Mouse (Mus musculus) cortical plate, adult 2 months (tissue): ENCODE measurements around the gene Fam184b. TPM values are rescaled to one million over a fixed set of nuclear protein-coding genes. Genes with fewer than 3 reads are reported as not detected.

Experiments used
- H3K27ac ChIP-seq: fragments of 200-500 bp; 2 replicates; pipeline ENCODE4 v1.5.1; 2012; ENCODE audit warnings: low read length, control low read depth, inconsistent platforms; ENCODE audit not compliant: insufficient read depth
- H3K4me1 ChIP-seq: fragments of 200-500 bp; 2 replicates; pipeline ENCODE4 v1.6.1; 2011; ENCODE audit warnings: low read length; ENCODE audit not compliant: control insufficient read depth, insufficient read depth
- H3K4me3 ChIP-seq: fragments of 200-500 bp; 2 replicates; pipeline ENCODE4 v1.5.1; 2011; ENCODE audit warnings: mild to moderate bottlenecking, low read length, control low read depth; ENCODE audit not compliant: insufficient read depth
- CTCF ChIP-seq: fragments of 200-500 bp; IDR thresholded peaks from 2 replicates; pipeline ENCODE4 v1.5.1; 2011; ENCODE audit warnings: mild to moderate bottlenecking, control low read depth, low read length; ENCODE audit not compliant: insufficient read depth; ENCODE audit errors: extremely low read depth
- POLR2A ChIP-seq: fragments of 200-500 bp; IDR thresholded peaks from 2 replicates; pipeline ENCODE4 v1.6.1; 2011; ENCODE audit warnings: mild to moderate bottlenecking, low read length, control low read depth; ENCODE audit not compliant: insufficient read depth; ENCODE audit errors: extremely low read depth
- polyA plus RNA-seq: library from polyadenylated mRNA; depleted of rRNA; stranded (reverse); fragments of >200 nt; gene quantifications from 2 replicates; pipeline ENCODE4 v1.2.3, GENCODE M21; 2012

Gene Fam184b
- polyA plus RNA-seq, 1 experiment: 5.8 TPM

DNA sequence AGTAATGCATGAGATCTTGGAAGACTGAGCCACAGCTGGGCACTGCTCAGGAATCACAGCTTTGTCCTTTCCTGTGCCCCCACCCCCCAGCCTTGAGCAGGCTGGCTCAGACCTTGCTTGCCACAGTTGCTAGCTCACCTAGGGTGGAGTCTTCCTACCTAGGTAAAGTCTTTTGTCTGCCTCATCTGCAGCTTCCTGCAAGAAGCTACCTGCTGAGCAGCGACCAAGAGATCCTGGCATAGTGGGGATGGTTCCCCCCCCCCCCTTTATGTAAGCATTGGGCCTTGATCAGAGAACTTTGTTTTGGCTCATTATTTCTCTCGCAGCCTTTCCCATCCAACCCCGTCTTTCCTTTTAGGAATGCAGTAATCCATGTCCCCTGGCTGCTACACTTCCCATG is 17.9 kb downstream of the Fam184b start:
- no peaks in the 10 kb centered on the region; the same call in 1 of the 2 replicates for H3K4me1 ChIP-seq
- H3K4me3 ChIP-seq: no peak overlapping the region
- TF ChIP-seq POLR2A (no peak), CTCF (no peak)
- no peak overlapping the region for H3K27ac ChIP-seq

DNA sequence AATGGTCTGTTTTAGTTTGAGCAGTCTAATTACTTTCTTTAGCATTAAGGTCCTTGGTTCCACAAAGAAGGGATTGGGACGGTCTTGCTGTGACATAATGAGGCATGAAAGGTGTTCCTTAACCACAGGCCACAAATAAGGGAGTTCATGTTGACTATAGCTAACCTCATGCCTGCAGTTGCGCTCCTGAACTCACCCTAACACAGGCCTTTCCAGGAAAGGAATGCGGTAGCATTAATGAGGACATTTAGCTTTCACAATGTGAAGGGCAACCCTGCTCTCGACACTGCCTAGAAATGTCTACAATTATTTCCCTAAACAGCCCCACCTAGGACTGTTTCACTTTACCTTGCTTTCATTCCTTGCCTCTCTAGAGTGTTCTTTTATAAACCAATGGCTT is 40.4 kb downstream of the Fam184b start:
- TF ChIP-seq POLR2A (no peak), CTCF (no peak)
- H3K4me1 ChIP-seq: peaks cover 1% of the 10 kb centered on the region; the same call in 1 of the 2 replicates
- H3K27ac ChIP-seq: no peak overlapping the region
- no peak overlapping the region for H3K4me3 ChIP-seq

DNA sequence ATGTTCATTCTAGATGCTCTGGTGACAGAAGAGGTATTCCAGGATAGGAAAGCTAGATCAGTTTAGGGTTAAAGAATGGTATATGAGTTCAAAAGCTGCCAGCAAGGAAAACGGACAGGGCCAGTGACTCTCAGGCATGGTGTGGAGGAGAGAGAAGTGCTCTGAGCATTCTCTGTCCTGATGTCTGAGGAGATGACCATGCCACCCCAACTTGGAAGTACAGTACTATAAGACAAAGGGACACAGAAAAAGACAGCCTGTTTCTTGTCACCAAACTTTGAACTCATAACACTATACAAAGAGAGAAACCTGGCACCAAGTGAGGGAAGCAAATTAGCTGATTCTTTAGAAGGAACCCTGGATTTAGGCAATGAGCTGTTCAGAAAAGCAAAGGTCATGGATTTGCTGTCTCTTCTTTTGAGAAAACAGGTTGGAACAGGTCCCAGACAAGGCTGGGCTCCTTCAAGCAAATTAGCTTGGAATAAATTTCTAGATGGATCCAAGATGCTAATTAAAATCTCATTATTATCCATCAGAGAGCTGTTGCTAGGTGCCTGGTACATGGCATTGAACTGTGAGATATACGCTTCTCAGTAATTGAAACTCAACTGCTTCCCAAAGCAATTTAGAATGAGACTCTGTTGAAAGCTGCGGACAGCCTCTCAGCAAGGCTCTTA is 43.9 kb downstream of the Fam184b start:
- Histone ChIP-seq H3K27ac (no peak overlapping the region), H3K4me3 (no peak overlapping the region)
- TF ChIP-seq CTCF (no peak), POLR2A (no peak)

DNA sequence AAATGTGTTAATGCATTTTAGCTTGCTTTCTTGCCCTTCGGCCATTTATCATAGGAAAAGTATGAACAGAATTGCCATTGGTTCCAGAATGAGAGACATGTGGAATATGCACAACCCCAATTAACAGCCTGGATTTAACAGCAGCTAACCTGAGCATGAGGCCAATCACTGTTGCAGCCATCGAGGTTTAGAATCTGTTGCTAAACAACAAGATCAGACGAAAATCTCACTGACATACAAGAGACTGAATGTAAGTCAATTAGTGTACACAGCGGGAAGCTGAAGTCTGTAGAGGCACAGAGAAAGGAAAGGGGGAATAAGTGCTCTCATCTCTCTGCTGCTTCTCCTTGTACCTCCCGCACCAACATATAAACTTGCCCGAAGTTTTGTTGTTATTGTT is 46.1 kb downstream of the Fam184b start:
- Histone ChIP-seq H3K4me3 (no peak overlapping the region), H3K27ac (no peak overlapping the region), H3K4me1 (peaks cover 1% of the 10 kb centered on the region; the same call in 1 of the 2 replicates)
- TF ChIP-seq CTCF: no peak
- no peak for TF ChIP-seq POLR2A

More for the DNA sequence above, 43.9 kb downstream of the Fam184b start:
- H3K4me1 ChIP-seq: peaks cover 1% of the 10 kb centered on the region; the same call in 1 of the 2 replicates

DNA sequence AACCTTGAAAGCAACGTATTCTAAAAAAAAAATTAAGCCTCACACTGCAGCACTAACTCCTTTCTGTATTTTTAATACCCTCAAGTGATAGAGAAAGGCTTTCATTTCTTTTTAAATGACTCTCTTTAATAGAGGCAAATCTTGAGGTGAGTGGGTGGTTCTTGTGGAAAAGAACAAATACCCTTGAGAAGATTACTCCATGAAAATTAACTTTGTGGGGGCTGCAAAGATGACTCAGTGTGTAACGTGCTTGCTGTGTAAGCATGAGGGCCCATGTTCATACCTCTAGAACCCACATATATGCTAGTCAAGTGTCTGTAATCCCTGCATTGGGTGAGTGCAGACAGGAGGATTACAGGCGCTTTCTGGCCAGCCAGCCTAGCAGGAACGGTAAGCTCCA is 49.3 kb downstream of the Fam184b start:
- TF ChIP-seq CTCF (no peak), POLR2A (no peak)
- Histone ChIP-seq H3K27ac (no peak overlapping the region), H3K4me1 (no peaks in the 10 kb centered on the region; the same call in 1 of the 2 replicates), H3K4me3 (no peak overlapping the region)

DNA sequence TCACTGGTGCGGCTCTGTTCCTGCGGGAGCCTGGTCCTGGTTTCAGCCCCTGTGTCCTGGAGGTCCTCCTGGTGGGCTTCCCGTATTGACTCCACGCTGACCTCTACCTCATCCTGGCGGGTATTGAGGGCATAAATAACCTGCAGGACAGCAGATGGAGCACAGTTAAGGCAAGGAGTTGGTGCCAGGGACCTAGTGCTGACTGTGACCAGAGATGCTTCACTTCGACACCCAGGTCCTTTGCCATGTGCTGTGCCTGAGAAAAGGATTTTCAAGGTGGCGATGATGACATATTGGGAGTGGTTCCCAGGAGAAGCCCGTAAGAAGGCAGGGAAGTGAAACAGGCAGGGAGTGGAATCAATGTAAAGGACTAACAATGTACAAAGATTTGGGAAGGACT is 54.8 kb downstream of the Fam184b start:
- H3K4me3 ChIP-seq: no peak overlapping the region
- TF ChIP-seq POLR2A (no peak), CTCF (no peak)
- H3K4me1 ChIP-seq: no peaks in the 10 kb centered on the region
- H3K27ac ChIP-seq: no peak overlapping the region

DNA sequence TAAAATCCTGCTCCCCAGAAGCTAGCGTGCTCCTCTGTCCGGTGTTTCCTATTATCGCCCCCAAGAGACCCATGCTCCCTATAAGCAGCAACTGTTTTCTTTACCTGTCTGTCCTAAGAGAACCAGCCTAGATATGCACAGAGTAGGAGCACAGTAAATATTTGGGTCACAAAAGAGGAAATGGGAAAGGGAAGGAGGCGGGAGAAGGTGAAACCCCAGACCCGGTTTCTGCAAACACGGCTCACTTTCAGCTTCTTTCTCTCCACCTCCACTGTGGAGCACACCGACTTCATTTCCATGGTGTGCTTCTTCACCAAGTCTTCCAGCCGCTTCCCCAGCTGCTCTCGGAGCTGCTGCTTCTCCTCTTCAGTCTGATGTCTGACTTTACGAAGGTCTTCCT is 59.1 kb downstream of the Fam184b start:
- TF ChIP-seq CTCF: no peak
- TF ChIP-seq POLR2A: no peak
- Histone ChIP-seq H3K27ac (no peak overlapping the region), H3K4me3 (no peak overlapping the region), H3K4me1 (no peaks in the 10 kb centered on the region; the same call in 1 of the 2 replicates)

DNA sequence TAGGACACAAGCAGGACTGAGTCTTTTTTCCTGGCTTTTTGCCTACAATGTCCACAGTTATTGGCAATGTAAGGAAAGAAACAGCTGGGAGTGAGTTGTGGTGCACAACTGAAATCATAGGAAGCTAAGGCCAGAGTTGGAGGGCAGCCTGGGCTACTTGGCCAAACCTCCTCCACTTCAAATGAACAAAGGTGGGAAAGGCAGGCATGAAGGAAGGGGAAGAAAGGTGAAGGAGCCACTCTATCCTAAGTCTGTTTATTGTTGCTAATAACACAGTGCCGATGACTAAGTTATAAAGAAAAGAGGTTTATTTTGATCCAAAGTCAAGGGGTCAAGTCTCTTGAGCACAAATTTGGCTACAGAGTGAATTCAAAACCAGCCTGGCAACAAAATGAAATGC is 62.0 kb downstream of the Fam184b start:
- Histone ChIP-seq H3K27ac (no peak overlapping the region), H3K4me1 (no peaks in the 10 kb centered on the region; the same call in 1 of the 2 replicates)
- no peak for TF ChIP-seq POLR2A
- TF ChIP-seq CTCF: no peak

DNA sequence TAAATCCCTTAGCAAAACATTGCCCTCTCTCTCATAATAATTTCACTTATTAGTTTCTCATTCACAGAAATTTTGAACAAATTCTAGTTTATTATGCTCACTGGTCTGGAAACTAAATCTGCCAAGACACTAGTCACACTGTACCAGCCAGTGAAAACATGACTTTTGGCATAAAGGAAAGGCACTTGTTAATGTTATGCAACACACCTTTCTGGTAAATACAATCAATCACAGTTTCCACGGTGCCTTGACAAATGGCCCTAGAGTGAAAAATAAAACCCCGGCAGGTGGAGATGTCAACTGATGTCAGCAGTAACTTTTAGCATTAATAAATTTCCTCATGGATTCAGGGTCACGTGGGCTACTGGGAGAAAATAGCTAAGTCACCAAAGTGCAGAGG is 62.7 kb downstream of the Fam184b start:
- TF ChIP-seq POLR2A (no peak), CTCF (no peak)
- H3K4me1 ChIP-seq: no peaks in the 10 kb centered on the region; the same call in 1 of the 2 replicates
- H3K4me3 ChIP-seq: no peak overlapping the region
- H3K27ac ChIP-seq: no peak overlapping the region

More for the DNA sequence above, 62.0 kb downstream of the Fam184b start:
- no peak overlapping the region for H3K4me3 ChIP-seq

DNA sequence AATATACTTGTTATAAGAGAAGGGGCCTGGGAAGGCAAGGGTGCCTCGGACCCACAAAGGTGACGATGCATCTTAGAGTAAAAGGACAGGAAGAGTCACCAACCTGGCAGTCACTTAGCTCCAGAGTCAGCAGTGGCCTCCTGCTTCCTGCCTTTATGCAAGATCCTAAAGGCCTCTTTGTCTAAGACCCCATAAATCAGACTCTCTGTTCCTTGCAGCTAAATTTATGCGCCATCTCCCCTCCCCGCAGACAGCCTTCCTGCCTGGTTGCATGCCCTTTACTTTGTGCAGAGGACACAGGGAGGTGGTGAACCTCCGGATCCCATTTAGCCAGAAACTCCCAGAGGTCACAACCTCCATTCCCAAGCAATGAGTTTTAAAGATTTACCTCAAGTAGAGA is 66.6 kb downstream of the Fam184b start:
- H3K4me3 ChIP-seq: no peak overlapping the region
- H3K4me1 ChIP-seq: no peaks in the 10 kb centered on the region
- no peak for TF ChIP-seq CTCF
- no peak for TF ChIP-seq POLR2A
- H3K27ac ChIP-seq: no peak overlapping the region

DNA sequence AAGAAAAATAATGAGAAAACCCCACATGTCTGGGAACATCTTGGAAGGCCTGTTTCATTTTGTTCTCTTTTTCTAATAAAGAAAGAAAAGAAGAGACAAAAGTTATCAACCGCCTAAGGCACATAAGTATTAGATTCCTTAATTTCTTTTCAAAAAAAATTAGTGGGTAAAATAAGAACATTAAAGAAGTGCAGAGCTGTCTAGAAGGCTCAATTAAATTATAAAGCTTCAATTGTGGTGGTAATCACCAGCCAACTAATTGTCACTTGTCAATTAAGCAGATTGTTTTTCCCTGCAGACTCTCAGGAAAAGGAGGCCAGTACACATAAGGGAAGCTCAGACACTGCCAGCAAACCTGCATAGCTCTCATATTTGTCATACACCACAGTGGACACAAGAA is 73.6 kb downstream of the Fam184b start:
- H3K4me3 ChIP-seq: no peak overlapping the region
- peaks cover 4% of the 10 kb centered on the region; the same call in 1 of the 2 replicates for H3K4me1 ChIP-seq
- H3K27ac ChIP-seq: no peak overlapping the region
- TF ChIP-seq POLR2A (no peak), CTCF (no peak)

DNA sequence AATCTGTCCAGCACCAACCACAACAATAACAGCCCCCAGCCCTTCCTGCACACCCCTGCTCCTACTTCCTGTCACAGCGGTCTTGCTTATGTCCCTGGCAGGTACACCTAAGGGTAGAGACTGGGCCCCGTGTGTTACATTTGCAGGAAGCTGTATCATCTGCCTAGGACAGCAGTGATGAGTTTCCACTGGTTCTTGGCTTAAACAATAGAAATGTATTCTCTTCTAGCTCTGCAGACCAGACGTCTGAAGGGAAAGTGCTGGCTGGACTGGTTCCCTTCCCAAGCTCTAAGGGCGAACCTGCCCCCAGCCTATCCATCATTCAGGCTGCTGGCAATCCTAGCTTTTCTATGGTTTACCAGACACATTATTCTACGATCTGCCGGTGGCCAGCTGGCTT is 75.4 kb downstream of the Fam184b start:
- TF ChIP-seq CTCF (no peak), POLR2A (no peak)
- peak overlapping the region; percentile 78 for H3K27ac ChIP-seq
- peaks cover 4% of the 10 kb centered on the region; the same call in 1 of the 2 replicates for H3K4me1 ChIP-seq
- no peak overlapping the region for H3K4me3 ChIP-seq
